Mouse (Mus musculus) CD8-positive naive resting alpha-beta T cell, adult 2 months (primary cell): ENCODE results near the gene Rap1b.

Experiments used
- DNase-seq, 2 experiments: peaks; one replicate each; pipeline ENCODE4 v3.0.0; 2022; ENCODE audit warnings: low read depth in 2 of 2, low spot score in 2 of 2

Gene Rap1b

GRCm38 (mm10) chr10:117790421-117791170 lies 55.2 kb downstream of the Rap1b start:
- DNase-seq = no peak

- DNase-seq = no peak
Observed at GRCm38 (mm10) chr10:117790011-117790410, 55.8 kb downstream of the Rap1b start.

GRCm38 (mm10) chr10:117784646-117785045 lies 61.2 kb downstream of the Rap1b start:
- DNase-seq = peak in 1 of 2 experiments; percentile 44

GRCm38 (mm10) chr10:117783786-117784420 lies 61.9 kb downstream of the Rap1b start:
- no peak for DNase-seq

DNA sequence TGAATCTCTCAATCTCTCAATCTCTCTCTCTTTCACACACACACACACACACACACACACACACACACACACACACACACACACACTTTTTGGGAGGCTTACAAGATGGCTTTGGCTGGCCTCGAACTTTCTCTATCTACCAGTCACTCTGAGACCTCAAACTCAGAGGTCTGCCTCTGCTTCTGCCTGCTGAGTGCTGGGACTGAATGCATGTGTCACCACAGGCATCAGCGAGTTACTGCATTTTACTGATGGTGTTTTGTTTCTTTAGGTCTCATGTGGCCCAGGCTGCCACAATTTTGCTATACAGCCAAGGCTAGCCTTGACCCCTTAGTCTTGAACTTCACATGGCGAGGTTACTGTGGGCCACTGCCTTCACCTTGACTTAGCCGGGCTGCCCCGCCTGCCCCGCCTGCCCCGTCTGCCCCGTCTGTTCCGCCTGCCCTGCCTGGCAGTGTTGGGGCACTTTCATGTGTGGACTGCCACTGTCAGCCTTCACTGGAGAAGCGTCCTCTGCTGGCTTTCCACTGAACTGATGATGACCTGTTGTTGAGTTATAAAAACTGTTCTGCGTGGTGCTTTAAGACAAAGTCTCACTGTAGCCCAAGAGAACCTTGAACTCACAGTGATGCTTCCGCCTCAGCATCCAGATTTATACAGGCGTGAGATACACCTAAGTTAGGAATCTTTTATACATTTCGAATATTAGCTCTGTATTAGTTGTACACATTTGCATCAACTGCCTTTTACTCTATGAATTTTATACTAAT lies 63.2 kb downstream of the Rap1b start:
- no peak for DNase-seq

DNA sequence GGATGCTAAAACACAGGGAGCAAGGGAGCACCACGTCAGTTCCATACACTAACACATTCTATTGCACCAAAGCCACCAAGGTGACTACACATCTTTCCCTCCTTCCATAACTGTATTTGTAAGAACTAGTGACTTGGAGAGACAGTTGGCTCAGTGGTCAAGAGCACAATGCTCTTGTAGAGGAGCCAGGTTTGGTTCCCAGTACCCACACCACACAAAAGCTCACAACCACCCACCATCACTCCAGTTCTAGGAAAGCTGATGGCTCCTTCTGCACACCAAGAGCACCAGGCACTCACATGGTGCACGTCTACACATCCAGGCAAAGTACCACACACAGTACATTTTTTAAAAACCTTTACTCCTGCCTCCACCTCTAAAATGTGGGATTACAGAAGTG lies 63.8 kb downstream of the Rap1b start:
- no peak for DNase-seq

GRCm38 (mm10) chr10:117781021-117781725 lies 64.7 kb downstream of the Rap1b start:
- DNase-seq = no peak

DNA sequence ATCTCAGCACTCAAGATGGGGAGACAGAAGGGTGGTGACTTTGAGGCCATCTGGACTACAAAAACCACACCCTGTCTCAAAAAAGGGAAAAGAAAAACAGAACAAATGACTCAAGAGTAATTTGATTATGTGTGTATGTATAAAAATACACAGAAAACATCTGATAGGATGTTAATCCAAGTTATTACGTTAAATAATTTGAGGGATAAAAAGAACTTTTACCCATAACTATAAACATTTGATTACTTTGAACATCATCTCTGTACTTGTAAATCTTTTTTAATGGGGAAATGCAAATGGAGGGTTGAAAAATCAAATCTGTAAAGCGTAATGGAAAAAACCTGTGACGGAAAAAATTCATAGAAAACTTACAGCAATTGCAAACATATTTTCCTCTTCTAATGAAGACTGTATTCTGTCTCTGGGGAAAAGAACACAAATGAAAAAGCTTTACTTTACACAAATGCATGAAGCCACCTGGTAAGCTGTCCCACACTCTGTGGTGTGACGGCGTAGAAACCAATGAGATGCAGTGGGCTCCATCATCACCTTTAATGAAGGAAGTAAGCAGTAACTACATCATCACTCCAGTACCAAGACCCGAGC lies 65.4 kb downstream of the Rap1b start:
- no peak for DNase-seq

DNA sequence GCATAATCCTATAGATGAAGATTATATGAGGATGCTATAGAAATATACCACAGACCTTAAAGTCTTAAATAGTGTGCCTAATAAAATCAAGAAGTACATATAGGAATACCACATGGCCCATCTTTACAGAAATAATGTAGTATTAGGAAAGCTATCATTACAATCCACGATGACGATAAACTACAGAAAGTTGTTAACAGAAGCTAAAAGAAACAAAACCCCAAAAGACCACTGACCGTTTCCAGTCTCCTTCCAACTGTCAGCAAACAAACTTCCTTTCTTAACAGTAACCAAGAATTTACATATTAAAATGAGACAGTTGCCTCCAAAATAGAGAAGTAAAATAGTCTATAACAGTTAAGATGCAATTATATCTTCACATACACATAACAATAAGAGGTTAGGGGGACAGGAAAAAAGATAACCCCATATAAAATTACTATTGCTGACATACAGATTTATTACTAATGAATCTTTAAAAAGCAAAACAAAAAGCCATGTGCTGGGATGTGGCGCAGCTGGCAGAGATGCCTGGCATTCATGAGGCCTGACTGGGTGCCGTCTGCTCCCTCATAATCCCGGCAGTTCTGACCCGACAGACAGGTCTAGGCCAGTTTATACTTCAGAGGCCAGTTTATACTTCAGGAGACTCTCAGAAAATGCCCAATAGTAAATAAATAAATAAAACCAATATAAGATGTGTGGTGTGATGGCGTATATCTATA lies 66.1 kb downstream of the Rap1b start:
- DNase-seq = no peak

DNA sequence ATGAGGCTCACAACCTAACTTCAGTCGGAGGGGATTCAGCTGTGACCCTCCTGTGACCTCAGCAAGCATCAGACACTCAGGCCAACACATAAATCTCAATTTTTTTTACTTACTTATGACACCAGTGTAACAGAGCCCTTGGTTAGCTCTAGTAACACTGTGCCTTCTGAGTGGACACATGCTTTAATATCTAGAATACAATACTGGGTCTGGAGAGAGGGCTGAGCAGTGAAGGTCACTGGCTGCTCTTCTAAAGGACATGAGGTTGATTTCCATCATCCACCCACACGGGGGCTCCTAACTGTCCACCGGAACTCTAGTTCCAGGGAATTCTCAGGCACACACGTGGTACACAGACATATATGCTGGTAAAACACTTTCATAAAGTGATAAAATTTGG lies 66.9 kb downstream of the Rap1b start:
- DNase-seq = no peak

DNA sequence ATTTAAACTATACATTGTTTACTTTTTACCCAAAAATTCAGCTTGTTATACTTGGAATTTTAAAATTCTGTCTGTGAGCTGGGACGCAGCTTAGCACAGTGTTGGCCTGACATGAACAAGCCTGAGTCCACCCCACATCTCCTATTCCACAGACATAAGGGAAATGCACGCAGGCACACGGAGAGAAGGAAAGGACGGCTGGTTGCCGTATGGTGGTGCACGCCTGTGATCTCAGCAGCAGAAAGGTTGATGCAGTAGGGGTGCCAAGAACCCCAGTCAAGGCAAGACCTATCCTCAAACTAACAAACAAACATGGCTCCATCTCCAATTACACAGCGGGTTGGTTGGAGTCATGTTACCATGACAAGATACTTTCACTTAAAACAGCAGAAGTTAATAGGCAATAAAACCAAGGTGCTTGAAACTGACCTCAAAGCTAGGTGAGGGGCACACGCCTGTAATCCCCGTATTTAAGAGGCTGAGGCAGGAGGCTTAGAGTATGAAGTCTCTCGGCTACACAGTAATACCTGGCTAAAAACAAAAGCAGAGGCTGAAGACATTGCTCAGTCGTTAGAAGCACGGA lies 67.4 kb downstream of the Rap1b start:
- no peak for DNase-seq

DNA sequence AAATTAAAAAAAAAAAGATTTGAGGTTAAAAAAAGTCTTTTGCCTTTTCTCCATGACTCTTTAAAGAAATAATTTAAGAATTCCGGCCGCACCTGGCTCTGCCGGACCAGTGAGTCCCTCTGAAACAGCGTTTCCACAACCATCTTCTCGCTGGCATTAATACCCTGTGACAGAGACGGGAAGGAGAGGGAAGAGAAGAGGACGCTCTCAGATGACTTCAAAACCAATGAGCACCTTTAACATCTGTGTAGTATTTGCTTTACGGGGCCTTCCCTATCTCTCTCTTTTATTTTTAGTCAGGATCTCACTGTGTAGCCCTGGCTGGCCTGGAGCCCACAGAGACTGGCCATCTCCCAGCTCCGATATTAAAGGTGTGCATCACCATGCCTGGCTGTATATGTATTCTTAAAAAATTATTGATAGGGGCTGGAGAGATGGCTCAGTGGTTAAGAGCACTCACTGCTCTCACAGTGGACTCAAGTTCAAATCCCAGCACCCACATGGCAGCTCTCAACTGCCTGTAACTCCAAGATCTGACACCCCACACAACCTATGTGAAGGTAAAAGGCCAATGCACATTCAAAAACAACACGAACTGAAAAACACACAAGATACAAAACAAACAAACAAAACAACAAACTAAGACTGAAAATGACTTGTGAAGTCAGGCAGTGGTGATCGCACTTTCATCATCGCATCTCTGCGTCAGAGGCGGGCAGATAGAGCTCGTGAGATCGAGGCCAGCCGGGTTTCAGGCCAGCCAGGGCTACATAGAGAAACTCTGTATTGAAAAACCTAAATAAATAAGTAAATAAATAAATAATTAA lies 68.1 kb downstream of the Rap1b start:
- DNase-seq = no peak

GRCm38 (mm10) chr10:117777103-117777470 lies 68.7 kb downstream of the Rap1b start:
- DNase-seq = no peak

DNA sequence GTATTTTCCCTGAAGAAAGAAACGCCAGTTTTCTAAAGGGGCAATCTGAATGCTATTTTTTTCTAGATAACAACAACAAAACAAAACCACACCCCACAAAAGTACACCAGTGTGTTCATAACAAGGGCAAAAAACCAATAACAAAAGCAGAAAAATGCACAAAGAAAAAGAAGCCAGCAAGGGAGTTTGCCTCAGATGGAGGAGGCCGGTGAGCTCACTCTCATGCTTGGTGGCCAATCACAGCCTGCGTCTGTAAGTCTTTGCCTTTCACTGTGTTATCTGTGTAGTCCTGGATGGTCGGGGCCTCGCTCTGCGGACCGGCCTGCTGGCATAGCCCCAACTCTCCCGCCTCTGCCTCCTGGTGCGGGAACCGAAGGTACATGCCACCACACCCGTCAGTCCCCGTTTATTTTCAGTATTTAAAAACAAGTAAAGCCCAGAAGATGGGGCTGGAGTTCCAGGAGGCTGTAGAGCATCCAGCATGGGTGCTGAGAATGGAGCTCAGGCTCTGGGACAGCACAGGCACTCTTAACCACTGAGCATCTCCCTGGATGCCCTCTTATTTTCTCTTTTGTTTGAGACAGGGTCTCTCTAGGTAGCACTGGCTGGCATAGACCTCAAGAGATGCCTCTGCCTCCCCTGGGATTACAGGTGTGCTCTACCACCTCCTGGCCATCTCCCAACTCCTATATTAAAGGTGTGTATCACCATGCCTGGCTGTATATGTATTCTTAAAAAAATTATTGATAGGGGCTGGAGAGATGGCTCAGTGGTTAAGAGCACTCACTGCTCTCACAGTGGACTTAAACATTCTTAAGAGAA lies 69.3 kb downstream of the Rap1b start:
- no peak for DNase-seq

DNA sequence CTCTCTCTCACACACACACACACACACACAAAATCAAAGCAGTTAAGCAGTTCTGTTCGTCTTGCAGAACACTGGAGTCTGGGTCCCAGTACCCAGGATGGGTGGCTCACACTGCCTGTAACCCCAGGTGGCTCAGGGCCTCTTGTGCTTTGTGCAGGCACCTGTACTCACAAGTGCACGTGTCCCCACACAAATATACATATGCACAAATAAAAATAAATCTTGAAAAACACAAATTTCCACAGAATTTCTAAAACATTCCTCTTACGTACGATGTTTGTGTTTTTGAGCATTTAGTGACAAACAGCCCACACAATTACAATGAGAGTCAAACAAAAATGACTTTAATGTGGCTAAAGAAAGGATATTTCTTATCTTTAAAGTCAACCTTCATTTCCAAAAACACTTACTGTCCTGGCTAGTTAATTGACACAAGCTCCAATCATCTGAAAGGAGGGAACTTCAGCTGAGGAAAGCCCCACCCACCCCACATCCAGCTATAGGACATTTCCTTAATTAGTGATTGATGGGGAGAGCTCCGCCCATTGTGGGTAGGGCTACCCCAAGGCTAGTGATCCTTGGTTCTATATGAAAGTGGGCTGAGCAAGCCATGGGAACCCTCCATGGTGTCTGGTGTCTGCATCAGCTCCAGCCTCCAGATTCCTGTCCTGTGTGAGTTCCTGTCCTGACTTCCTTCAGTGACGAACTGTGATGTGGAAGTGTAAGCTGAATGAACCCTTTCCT lies 70.3 kb downstream of the Rap1b start:
- no peak for DNase-seq

GRCm38 (mm10) chr10:117774817-117775120 lies 71.1 kb downstream of the Rap1b start:
- DNase-seq = no peak

DNA sequence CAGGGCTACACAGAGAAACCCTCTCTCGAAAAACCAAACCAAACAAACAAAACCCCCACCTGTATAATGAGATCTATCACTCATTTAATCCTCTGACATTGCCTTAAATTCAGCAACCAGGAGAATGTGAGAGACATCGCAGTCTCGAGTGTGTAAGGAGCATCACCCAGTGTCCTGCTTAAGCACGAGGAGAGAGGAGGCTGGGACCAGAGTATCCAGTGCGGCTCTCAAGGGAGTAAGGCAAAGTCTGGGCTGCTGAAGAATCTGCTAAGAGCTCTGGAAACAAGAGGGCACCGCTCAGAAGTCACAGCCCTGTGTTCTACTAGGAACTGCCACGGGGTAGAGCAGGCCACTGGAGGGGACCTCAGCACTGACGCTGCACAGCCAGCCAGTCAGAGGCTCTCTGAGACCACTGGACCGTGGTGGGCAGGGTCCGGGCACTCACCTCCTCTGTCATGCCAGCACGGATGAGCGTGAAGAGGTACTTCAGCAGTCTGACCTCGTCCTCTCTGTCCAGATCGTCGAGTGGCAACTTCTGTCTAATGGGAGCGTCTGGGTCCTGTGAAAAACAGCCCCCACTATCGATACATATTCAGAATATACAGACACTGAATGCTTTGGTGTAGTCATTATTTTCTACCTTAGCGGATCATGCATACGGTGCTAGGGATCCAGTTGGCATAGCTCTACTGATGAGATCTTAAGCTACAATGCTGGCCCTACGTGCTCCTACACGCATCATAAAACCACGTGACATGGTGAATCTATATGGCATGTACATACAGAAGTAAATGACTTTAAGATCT lies 71.6 kb downstream of the Rap1b start:
- DNase-seq = no peak
